Mouse (Mus musculus): ENCODE data around the gene Afg1l. TPM values are rescaled to one million over a fixed set of nuclear protein-coding genes. Genes with fewer than 3 reads are reported as not detected.

The Afg1l gene
- polyA plus RNA-seq, 1 experiment from 2014 or later: 4.6 TPM

- Histone ChIP-seq H3K27me3 (ENCODE audit: control insufficient read depth, insufficient read depth, low read length) (no peaks in the 10 kb centered on the region), H3K4me2 (no peak overlapping the region), H3K9me3 (ENCODE audit: control insufficient read depth, low read length) (no peaks in the 10 kb centered on the region), H3K27ac (ENCODE audit: low read depth, low read length) (no peak overlapping the region), H3K4me1 (ENCODE audit: control insufficient read depth, insufficient read depth, low read length) (no peaks in the 10 kb centered on the region), H3K36me3 (ENCODE audit: control insufficient read depth, insufficient read depth, low read length) (no peaks in the 10 kb centered on the region), H3K9ac (ENCODE audit: low read length) (no peak overlapping the region), H3K4me3 (ENCODE audit: low read depth, low read length) (no peak overlapping the region)
- ATAC-seq (ENCODE audit: low FRiP score) (no peak), DNase-seq (ENCODE audit: low spot score, missing footprints) (peak; percentile 57)
Observed at GRCm38 (mm10) chr10:42323978-42324377, 154.4 kb downstream of the Afg1l start.

- no peak for ATAC-seq (ENCODE audit: low FRiP score)
- Histone ChIP-seq H3K36me3 (ENCODE audit: control insufficient read depth, insufficient read depth, low read length) (no peaks in the 10 kb centered on the region), H3K4me2 (no peak overlapping the region), H3K4me3 (ENCODE audit: low read depth, low read length) (no peak overlapping the region), H3K4me1 (ENCODE audit: control insufficient read depth, insufficient read depth, low read length) (peaks cover 3% of the 10 kb centered on the region; the same call in 1 of the 2 replicates), H3K9me3 (ENCODE audit: control insufficient read depth, low read length) (no peaks in the 10 kb centered on the region), H3K9ac (ENCODE audit: low read length) (no peak overlapping the region), H3K27me3 (ENCODE audit: control insufficient read depth, insufficient read depth, low read length) (peaks cover 3% of the 10 kb centered on the region), H3K27ac (ENCODE audit: low read depth, low read length) (no peak overlapping the region)
- DNase-seq (ENCODE audit: low spot score, missing footprints): peak; percentile 21
- 88% methylated on average over 22 of the region's 22 CpGs for whole genome bisulfite sequencing
Observed at GRCm38 (mm10) chr10:42313222-42313786, 165.1 kb downstream of the Afg1l start.

- ATAC-seq (ENCODE audit: low FRiP score): no peak
- Histone ChIP-seq H3K9me3 (ENCODE audit: control insufficient read depth, low read length) (no peaks in the 10 kb centered on the region), H3K4me3 (ENCODE audit: low read depth, low read length) (no peak overlapping the region), H3K9ac (ENCODE audit: low read length) (no peak overlapping the region), H3K4me2 (no peak overlapping the region), H3K27ac (ENCODE audit: low read depth, low read length) (no peak overlapping the region), H3K36me3 (ENCODE audit: control insufficient read depth, insufficient read depth, low read length) (no peaks in the 10 kb centered on the region), H3K27me3 (ENCODE audit: control insufficient read depth, insufficient read depth, low read length) (peaks cover 3% of the 10 kb centered on the region), H3K4me1 (ENCODE audit: control insufficient read depth, insufficient read depth, low read length) (peaks cover 3% of the 10 kb centered on the region; the same call in 1 of the 2 replicates)
- 69% methylated on average over 1 of the region's 1 CpGs for whole genome bisulfite sequencing
- peak; percentile 35 for DNase-seq (ENCODE audit: low spot score, missing footprints)
Observed at GRCm38 (mm10) chr10:42312557-42312956, 165.8 kb downstream of the Afg1l start.

- Histone ChIP-seq H3K36me3 (ENCODE audit: control insufficient read depth, insufficient read depth, low read length) (no peaks in the 10 kb centered on the region), H3K4me3 (ENCODE audit: low read depth, low read length) (no peak overlapping the region), H3K9me3 (ENCODE audit: control insufficient read depth, low read length) (no peaks in the 10 kb centered on the region), H3K9ac (ENCODE audit: low read length) (no peak overlapping the region), H3K4me2 (peak overlapping the region; percentile 41), H3K27ac (ENCODE audit: low read depth, low read length) (no peak overlapping the region), H3K4me1 (ENCODE audit: control insufficient read depth, insufficient read depth, low read length) (peaks cover 3% of the 10 kb centered on the region; the same call in 1 of the 2 replicates), H3K27me3 (ENCODE audit: control insufficient read depth, insufficient read depth, low read length) (peaks cover 5% of the 10 kb centered on the region)
- DNase-seq (ENCODE audit: low spot score, missing footprints) (no peak), ATAC-seq (ENCODE audit: low FRiP score) (peak; percentile 42; the same call in 1 of the 2 replicates)
- 32% methylated on average over 8 of the region's 8 CpGs for WGBS
Observed at GRCm38 (mm10) chr10:42308687-42308987, 169.7 kb downstream of the Afg1l start.

GRCm38 (mm10) chr10:42307980-42308686 lies 170.2 kb downstream of the Afg1l start:
- Histone ChIP-seq H3K4me3 (ENCODE audit: low read depth, low read length) (no peak overlapping the region), H3K4me2 (peak overlapping the region; percentile 41), H3K27ac (ENCODE audit: low read depth, low read length) (no peak overlapping the region), H3K9ac (ENCODE audit: low read length) (no peak overlapping the region), H3K36me3 (ENCODE audit: control insufficient read depth, insufficient read depth, low read length) (no peaks in the 10 kb centered on the region), H3K4me1 (ENCODE audit: control insufficient read depth, insufficient read depth, low read length) (peaks cover 3% of the 10 kb centered on the region; the same call in 1 of the 2 replicates), H3K9me3 (ENCODE audit: control insufficient read depth, low read length) (no peaks in the 10 kb centered on the region), H3K27me3 (ENCODE audit: control insufficient read depth, insufficient read depth, low read length) (peaks cover 5% of the 10 kb centered on the region)
- 7% methylated on average over 20 of the region's 20 CpGs for WGBS
- peak; percentile 78 for ATAC-seq (ENCODE audit: low FRiP score)
- DNase-seq (ENCODE audit: low spot score, missing footprints): peak; percentile 99

- Histone ChIP-seq H3K4me1 (ENCODE audit: control insufficient read depth, insufficient read depth, low read length) (peaks cover 3% of the 10 kb centered on the region; the same call in 1 of the 2 replicates), H3K36me3 (ENCODE audit: control insufficient read depth, insufficient read depth, low read length) (no peaks in the 10 kb centered on the region), H3K4me3 (ENCODE audit: low read depth, low read length) (no peak overlapping the region), H3K27ac (ENCODE audit: low read depth, low read length) (no peak overlapping the region), H3K9ac (ENCODE audit: low read length) (no peak overlapping the region), H3K9me3 (ENCODE audit: control insufficient read depth, low read length) (no peaks in the 10 kb centered on the region), H3K4me2 (no peak overlapping the region), H3K27me3 (ENCODE audit: control insufficient read depth, insufficient read depth, low read length) (peaks cover 5% of the 10 kb centered on the region)
- WGBS: 90% methylated on average over 8 of the region's 8 CpGs
- ATAC-seq (ENCODE audit: low FRiP score): no peak
- DNase-seq (ENCODE audit: low spot score, missing footprints): peak; percentile 59
Observed at GRCm38 (mm10) chr10:42306422-42306821, 171.9 kb downstream of the Afg1l start.

- ATAC-seq (ENCODE audit: low FRiP score) (no peak), DNase-seq (ENCODE audit: low spot score, missing footprints) (no peak)
- H3K4me3 ChIP-seq (ENCODE audit: low read depth, low read length): no peak overlapping the region
- no peaks in the 10 kb centered on the region for H3K27me3 ChIP-seq (ENCODE audit: control insufficient read depth, insufficient read depth, low read length)
- no peak overlapping the region for H3K4me2 ChIP-seq
- no peaks in the 10 kb centered on the region for H3K36me3 ChIP-seq (ENCODE audit: control insufficient read depth, insufficient read depth, low read length)
- H3K27ac ChIP-seq (ENCODE audit: low read depth, low read length): no peak overlapping the region
- H3K9me3 ChIP-seq (ENCODE audit: control insufficient read depth, low read length): no peaks in the 10 kb centered on the region
- 69% methylated on average over 4 of the region's 4 CpGs for WGBS
- H3K9ac ChIP-seq (ENCODE audit: low read length): no peak overlapping the region
- no peaks in the 10 kb centered on the region for H3K4me1 ChIP-seq (ENCODE audit: control insufficient read depth, insufficient read depth, low read length)
Observed at GRCm38 (mm10) chr10:42300805-42301204, 177.6 kb downstream of the Afg1l start.

- no peak overlapping the region for H3K9ac ChIP-seq (ENCODE audit: low read length)
- 77% methylated on average over 7 of the region's 7 CpGs for WGBS
- peak; percentile 69 for DNase-seq (ENCODE audit: low spot score, missing footprints)
Observed at GRCm38 (mm10) chr10:42299967-42300366, 178.4 kb downstream of the Afg1l start.

GRCm38 (mm10) chr10:42299426-42299825 lies 178.9 kb downstream of the Afg1l start:
- DNase-seq (ENCODE audit: low spot score, missing footprints): no peak
- Histone ChIP-seq H3K27ac (ENCODE audit: low read depth, low read length) (no peak overlapping the region), H3K27me3 (ENCODE audit: control insufficient read depth, insufficient read depth, low read length) (no peaks in the 10 kb centered on the region), H3K36me3 (ENCODE audit: control insufficient read depth, insufficient read depth, low read length) (no peaks in the 10 kb centered on the region), H3K4me3 (ENCODE audit: low read depth, low read length) (no peak overlapping the region), H3K4me1 (ENCODE audit: control insufficient read depth, insufficient read depth, low read length) (no peaks in the 10 kb centered on the region), H3K9me3 (ENCODE audit: control insufficient read depth, low read length) (no peaks in the 10 kb centered on the region), H3K9ac (ENCODE audit: low read length) (no peak overlapping the region), H3K4me2 (no peak overlapping the region)
- no peak for ATAC-seq (ENCODE audit: low FRiP score)
- WGBS: 84% methylated on average over 6 of the region's 6 CpGs

More at GRCm38 (mm10) chr10:42299967-42300366, 178.4 kb downstream of the Afg1l start:
- Histone ChIP-seq H3K36me3 (ENCODE audit: control insufficient read depth, insufficient read depth, low read length) (no peaks in the 10 kb centered on the region), H3K4me2 (no peak overlapping the region), H3K4me3 (ENCODE audit: low read depth, low read length) (no peak overlapping the region), H3K9me3 (ENCODE audit: control insufficient read depth, low read length) (no peaks in the 10 kb centered on the region), H3K4me1 (ENCODE audit: control insufficient read depth, insufficient read depth, low read length) (no peaks in the 10 kb centered on the region), H3K27ac (ENCODE audit: low read depth, low read length) (no peak overlapping the region), H3K27me3 (ENCODE audit: control insufficient read depth, insufficient read depth, low read length) (no peaks in the 10 kb centered on the region)
- no peak for ATAC-seq (ENCODE audit: low FRiP score)
